Mouse (Mus musculus) adipocyte (in vitro differentiated cells): Measurements from ENCODE around the gene Mapk6.
"Not testable (repeated sequence)": the region's sequence is repeated elsewhere in the genome, so short reads cannot be mapped to it uniquely, and the experiment has no call there.

ENCODE experiments used
- DNase-seq: peaks from one replicate; pipeline ENCODE4 v3.0.0-alpha.2; 2016; ENCODE audit warnings: low spot score

Mapk6 gene

GRCm38 (mm10) chr9:75409852-75410378, at the start of gene Mapk6:
Gene Mapk6 (minus strand): TSS chr9:75410005.
- DNase-seq = peak; percentile 92

DNA sequence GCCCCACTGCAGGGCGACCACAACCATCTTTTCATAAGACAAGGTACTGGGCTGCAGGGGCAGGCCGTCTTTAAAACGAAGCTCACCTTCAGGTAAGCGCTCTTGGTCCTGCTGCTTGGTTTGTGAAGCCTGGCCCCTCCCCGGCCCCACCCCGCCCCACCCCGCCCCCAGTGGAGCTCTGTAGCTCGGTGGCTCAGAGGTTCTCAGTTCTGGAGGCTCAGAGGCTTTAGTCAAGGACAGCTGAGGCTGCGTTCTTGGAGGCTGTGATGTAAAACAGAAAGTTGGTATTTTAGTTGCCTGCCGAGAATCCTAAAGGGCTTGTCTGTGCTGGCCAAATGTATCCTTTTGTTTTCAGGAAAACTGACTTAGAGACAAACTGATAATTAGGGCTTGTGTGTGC, 45.9 kb upstream of the Mapk6 start:
- no peak for DNase-seq

DNA sequence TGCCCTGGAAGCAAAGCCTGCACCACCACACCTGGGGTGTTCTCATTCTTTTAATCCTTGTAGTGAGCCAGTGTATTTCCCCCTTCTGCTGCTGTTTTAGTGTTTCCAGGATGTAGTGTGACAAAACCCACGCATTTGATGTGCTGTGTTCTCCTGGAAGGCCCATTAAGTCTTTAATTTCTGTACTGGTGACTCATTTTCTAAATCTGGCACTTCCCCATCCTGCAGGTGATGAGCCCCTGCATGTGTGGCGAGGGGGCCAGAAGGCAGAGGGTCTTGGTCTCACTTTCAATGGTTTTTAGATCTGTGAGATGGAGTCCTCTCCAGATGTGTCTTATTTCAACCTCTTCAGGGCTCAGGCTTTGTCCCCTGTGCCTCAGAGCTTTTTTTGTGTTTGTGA, 44.2 kb upstream of the Mapk6 start:
- no peak for DNase-seq

DNA sequence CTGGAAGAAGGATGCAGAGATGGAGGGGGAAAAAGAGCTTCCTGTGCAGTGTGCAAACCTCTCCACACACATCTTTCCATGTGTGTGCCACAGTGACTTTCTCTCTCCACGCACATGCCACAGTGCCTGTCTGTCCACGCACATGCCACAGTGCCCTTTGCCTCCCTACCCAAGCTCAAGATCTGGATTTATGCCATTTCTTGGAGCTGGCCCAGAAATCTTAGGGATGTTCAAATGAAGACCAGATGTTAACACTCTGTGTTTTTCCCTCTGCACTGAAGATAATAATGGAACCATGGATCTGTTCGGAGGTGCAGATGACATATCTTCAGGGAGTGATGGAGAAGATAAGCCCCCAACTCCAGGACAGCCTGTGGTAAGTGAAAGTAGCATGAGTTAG, 38.2 kb upstream of the Mapk6 start:
- peak; percentile 95 for DNase-seq

- DNase-seq = not testable (repeated sequence)
Measured at GRCm38 (mm10) chr9:75446574-75446973, 36.8 kb upstream of the Mapk6 start.

DNA sequence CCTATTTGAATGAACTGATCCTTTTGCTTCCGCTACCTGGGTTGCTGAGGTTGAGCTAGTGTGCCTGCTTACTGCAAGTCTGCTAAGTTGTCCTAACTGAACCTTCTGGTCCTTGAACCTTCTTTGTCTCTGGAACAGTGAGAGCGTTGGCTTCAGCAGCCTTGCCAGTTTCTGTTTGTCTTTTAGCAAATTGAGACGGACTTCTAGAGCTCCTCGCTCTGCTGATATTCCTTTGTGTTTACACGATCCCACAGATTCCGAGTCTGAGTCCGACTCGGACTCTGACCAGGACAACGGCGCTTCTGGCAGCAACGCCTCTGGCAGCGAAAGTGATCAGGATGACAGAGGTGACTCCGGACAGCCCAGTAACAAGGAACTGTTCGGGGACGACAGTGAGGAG, 35.2 kb upstream of the Mapk6 start:
- DNase-seq = no peak

GRCm38 (mm10) chr9:75441691-75442131, 31.9 kb upstream of the Mapk6 start:
- DNase-seq = no peak

DNA sequence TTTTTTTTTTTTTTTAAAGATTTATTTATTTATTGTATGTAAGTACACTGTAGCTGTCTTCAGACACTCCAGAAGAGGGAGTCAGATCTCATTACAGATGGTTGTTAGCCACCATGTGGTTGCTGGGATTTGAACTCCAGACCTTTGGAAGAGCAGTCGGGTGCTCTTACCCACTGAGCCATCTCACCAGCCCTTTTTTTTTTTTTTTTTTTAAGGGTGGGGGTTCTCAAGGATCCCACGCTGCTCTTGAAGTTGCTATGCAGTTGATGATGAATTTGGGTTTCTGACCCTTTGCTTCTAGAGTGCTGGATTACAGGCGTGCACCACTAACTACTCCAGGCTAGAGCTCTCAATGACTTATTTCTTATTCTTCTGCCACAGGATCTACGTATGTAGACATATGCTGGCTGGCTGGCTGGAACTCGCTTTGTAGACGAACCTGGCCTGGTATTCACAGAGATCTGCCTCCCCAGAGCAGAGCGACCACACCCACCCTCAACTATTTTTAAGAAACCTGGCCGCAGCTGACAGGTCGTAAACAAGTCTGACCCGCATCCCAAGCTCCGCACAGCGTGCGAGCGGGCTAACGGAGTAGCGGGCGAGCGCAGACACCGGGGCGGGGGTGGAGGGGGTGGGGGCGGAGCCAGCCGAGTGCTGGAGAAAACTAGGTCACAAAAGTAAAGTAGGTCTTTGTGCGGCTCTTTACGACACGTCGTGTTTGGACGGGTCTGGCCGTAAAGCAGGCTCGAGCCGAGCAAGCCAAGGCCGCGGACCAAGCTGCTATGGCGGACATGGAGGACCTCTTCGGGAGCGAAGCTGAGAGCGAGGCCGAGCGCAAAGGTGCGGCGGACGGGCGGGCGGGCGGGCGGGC, 31.2 kb upstream of the Mapk6 start, which contains the start of gene Leo1:
TSS of gene Leo1 (plus strand) at position 729 of the 871 bp plus-strand sequence.
- peak; percentile 88 for DNase-seq

DNA sequence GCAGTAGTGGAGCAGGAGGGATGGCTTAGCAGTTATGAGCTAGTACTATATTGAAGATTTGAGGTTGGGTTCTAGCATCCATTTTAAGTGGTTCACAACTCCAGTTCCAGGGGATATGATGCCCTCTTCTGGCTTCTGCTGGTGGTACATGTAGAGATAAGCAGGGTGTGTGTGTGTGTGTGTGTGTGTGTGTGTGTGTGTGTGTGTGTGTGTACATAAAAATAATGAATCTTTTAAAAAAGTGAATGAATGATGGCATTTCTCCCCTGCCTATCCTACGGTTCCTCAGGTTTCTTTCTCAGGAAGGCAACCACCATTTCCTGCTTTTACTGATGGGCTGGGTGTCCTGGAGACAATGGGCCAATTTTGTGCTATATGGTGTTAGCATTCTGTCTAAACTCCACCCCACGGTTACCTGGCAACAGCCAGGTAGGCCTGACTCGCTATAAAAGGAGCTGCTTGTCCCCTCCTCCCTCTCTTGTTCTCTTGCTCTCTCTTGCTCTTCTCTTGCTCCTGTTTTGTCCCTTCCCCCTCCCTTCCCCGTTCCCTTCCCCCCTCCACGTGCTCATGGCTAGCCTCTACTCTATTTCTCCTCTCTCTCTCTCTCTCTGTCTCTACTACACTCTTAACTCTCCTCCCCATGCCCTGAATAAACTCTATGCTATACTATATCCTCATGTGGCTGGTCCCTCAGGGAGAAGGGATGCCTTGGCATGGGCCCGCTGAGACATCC, 28.0 kb upstream of the Mapk6 start:
- no peak for DNase-seq

GRCm38 (mm10) chr9:75435918-75436317, 26.1 kb upstream of the Mapk6 start:
- peak; percentile 68 for DNase-seq

GRCm38 (mm10) chr9:75435291-75435690, 25.5 kb upstream of the Mapk6 start:
- no peak for DNase-seq

GRCm38 (mm10) chr9:75434872-75435271, 25.1 kb upstream of the Mapk6 start:
- DNase-seq = no peak

GRCm38 (mm10) chr9:75434172-75434793, 24.5 kb upstream of the Mapk6 start:
- peak; percentile 72 for DNase-seq

DNA sequence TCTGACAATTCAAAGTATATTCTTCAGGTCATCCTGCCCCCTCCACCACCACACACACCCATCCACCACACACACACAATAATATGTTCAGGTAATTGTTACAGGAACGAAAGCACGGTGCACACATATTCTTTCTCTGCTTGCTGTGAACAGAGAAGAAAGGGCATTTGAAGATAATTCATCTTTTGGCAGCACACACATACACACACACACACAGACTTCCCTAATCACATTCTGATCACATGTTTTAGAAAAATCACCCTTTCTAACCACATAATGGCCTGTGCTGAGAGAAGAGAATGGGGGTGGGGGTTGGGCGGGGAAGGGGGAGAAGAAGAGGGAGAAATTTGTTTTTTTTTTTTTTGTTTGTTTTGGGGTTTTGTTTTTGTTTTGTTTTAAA, 22.9 kb upstream of the Mapk6 start:
- no peak for DNase-seq

GRCm38 (mm10) chr9:75430822-75431621, 21.2 kb upstream of the Mapk6 start:
- DNase-seq = no peak

DNA sequence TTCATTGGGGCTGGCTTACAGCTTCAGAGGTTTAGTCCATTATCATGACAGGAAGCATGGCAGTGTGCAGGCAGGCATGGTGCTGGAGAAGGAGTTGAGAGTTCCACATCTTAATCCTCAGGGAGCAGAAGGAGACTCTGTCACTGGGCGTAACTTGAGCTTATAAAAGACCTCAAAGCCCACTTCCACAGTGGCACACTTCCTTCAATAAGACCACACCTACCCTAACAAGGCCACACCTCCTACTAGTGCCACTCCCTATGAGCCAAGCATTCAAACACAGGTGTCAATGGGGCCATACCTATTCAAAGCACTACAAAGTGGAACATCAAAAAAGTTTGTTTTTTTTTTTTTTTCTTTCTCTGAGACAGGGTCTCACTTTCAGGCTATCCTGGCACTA, 19.9 kb upstream of the Mapk6 start:
- DNase-seq = no peak

DNA sequence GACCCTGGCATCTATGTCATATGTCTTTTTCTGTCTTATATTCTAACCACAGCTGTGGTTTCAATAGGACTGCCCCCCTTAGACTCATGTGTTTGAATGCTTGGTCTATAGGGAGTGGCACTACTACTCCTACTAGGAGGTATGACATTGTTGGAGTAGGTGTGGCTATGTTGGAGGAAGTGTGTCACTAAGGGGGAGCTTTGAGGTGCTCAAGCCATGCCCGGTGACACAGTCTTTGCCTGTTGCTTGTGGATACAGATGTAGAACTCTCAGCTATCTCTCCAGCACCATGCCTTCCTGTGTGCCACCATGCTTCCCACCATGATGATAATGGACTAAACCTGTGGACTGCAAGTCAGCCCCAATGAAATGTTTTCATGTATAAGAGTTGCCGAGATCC, 19.2 kb upstream of the Mapk6 start:
- no peak for DNase-seq

DNA sequence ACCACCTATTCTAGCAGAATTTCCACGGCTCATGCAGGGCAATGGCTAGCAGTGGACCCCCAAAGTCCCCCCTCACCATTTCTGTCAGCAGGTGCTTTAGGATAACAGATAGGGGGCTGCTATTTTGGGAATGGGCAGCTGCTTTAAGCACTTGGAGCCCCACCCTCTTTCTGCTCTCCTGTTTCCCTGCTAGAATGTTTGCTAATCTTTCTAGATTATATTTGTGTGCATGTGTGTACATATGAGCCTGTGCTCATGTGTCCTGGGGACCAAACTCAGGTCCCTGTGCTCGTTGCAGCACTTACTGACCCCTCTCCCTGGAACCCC, 18.4 kb upstream of the Mapk6 start:
- no peak for DNase-seq

DNA sequence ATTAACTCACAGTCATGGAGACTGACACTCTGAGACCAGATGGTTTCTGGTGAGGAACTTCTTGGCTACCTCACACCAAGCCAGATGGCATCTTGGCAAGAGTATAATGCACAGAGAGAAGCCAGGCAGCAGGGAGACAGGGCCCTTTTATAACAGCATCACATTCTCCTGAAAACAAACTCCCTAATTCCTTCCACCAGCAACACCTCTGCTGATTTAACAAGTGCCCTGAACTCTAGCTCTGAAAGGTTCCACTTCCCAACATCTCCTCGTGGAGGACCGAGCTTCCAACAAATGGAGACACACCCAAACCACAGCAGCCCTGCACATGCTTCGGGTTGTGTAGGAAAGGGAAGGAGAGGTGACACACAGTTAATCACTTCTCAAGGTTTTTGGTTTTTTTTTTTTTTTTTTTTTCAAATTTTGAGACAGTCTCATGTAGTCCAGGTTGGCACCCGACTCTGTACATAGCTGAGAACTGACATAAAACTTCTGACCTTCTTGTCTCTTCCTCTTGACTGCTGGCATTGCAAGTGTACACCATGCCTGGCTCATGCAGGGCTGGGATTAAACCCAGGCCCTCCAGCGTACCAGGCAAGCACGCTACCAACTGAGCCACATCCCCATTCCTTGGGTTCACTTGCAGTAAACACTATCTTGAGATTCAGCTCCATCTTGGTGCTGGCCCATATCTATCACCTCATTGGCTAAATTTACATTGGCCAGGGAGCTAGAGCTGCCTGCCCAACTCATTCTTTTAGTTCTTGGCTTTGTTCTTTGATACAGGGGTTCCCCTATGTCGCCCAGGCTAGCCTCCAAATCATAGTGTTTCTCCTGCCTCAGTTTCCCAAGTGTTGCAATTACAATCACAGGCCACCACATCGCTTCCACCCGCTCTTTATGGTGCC, 17.8 kb upstream of the Mapk6 start:
- no peak for DNase-seq

DNA sequence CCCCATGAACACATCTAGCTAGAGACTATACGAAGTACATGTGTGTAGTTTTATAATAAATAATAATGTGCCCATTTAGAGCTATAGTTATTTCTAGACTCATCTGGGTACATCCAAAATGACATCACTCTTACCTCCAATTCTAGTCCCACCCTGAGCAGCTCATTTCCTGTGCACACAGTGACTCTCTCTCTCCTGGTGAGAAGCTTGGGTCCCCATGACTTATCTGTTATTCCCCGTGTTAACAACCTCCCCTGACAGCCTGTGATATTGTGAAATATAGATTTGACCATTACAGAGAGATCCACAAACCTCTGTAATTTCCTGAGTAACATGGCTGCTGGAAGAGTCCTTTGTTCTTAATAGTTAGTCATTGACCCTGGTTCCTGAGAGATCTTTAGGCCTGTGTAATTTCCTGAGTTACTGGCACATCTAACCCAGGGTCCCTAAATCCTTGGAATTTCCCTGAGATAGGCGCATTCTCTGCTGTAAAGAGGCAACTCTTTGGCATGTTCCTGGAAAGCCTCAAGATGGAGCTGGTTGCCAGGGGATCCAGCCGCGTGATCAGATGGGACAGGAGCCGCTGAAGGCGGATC, 16.1 kb upstream of the Mapk6 start:
- no peak for DNase-seq
